Mouse (Mus musculus) liver, embryonic 14.5 days (tissue): ENCODE results near the gene Flnb. TPM values are rescaled to one million over a fixed set of nuclear protein-coding genes. Genes with fewer than 3 reads are reported as not detected.

Experiments used
- ATAC-seq: fragments of 200-750 bp; cut with Nextera tagmentation; 2 replicates; pipeline ENCODE4 v1.8.0; 2017; ENCODE audit warnings: moderate number of reproducible peaks, mild to moderate bottlenecking, moderate library complexity; ENCODE audit not compliant: insufficient read depth
- DNase-seq, 3 experiments: peaks; one replicate each; pipeline ENCODE4 v3.0.0-alpha.2; 2012 to 2013; ENCODE audit warnings: low read depth in 3 of 3, low spot score in 3 of 3
- H3K27ac ChIP-seq: fragments of 300-500 bp; sonication (generic); 2 replicates; pipeline ENCODE4 v1.5.1; 2014; ENCODE audit warnings: moderate library complexity, mild to moderate bottlenecking, control low read depth, inconsistent platforms
- H3K27me3 ChIP-seq: fragments of 300-500 bp; sonication (generic); 2 replicates; pipeline ENCODE4 v1.6.1; 2014; ENCODE audit warnings: mild to moderate bottlenecking, low read length, moderate library complexity; ENCODE audit not compliant: control insufficient read depth, insufficient read depth
- H3K36me3 ChIP-seq: fragments of 300-500 bp; sonication (generic); replicated peaks from 2 replicates; pipeline ENCODE4 v1.6.1; 2014; ENCODE audit warnings: low read depth; ENCODE audit not compliant: control insufficient read depth, insufficient read depth
- H3K4me1 ChIP-seq, 2 experiments: fragments of 200-500 bp in 1 of 2; fragments of 300-500 bp in 1 of 2; sonication (generic) in 1 of 2; replicated peaks; 2 replicates each; pipeline ENCODE4 v1.6.1; 2012 to 2014; ENCODE audit warnings: antibody characterized with exemption in 1 of 2, inconsistent platforms in 1 of 2, low read length in 1 of 2; ENCODE audit not compliant: control insufficient read depth in 2 of 2, insufficient read depth in 2 of 2
- H3K4me2 ChIP-seq: fragments of 300-500 bp; sonication (generic); 2 replicates; pipeline ENCODE4 v1.6.1; 2014; ENCODE audit warnings: low read depth, mild to moderate bottlenecking, control low read depth, moderate library complexity
- H3K4me3 ChIP-seq, 2 experiments: fragments of 200-500 bp in 1 of 2; fragments of 300-500 bp in 1 of 2; sonication (generic) in 1 of 2; 2 replicates each; pipeline ENCODE4 v1.5.1; 2012 to 2014; ENCODE audit warnings: low read depth in 2 of 2, low read length in 2 of 2, mild to moderate bottlenecking in 2 of 2, control low read depth in 1 of 2, inconsistent platforms in 1 of 2, moderate library complexity in 1 of 2; ENCODE audit not compliant: insufficient read depth in 1 of 2
- H3K9ac ChIP-seq: fragments of 300-500 bp; sonication (generic); replicated peaks from 2 replicates; pipeline ENCODE4 v1.6.1; 2014; ENCODE audit warnings: mild to moderate bottlenecking, control low read depth, moderate library complexity
- H3K9me3 ChIP-seq: fragments of 300-500 bp; sonication (generic); 2 replicates; pipeline ENCODE4 v1.6.1; 2016; ENCODE audit warnings: low read length, mixed read lengths; ENCODE audit not compliant: control insufficient read depth
- CTCF ChIP-seq: IDR thresholded peaks from 2 replicates; pipeline ENCODE4 v1.5.1; 2016; ENCODE audit warnings: antibody characterized with exemption, low read depth, control low read depth
- EP300 ChIP-seq: IDR thresholded peaks from 2 replicates; pipeline ENCODE4 v1.6.1; 2016; ENCODE audit warnings: antibody characterized with exemption, low read depth
- WGBS: fragments of 180-500 bp; shearing (Covaris S2); extraction: QIAGEN DNeasy Blood & Tissue Kit; methylation state at CpG from one replicate; pipeline ENCODE4 v1.1.7; 2014; ENCODE audit not compliant: insufficient replicate concordance; 5-methylcytosine and 5-hydroxymethylcytosine counted together
- polyA plus RNA-seq, 2 experiments: library from polyadenylated mRNA; depleted of rRNA in 1 of 2; stranded (reverse) in 1 of 2; unstranded in 1 of 2; fragments of >200 nt; fragmentation: Nextera tagmentation in 1 of 2; extraction: Ambion mirVana in 1 of 2; gene quantifications; 2 replicates each; pipeline versions ENCODE4 v1.2.1 to v1.2.3; 2012 to 2014

Gene Flnb
- polyA plus RNA-seq, 2 experiments: 3.2 to 3.7 TPM

GRCm38 (mm10) chr14:7974643-7975042 is 156.9 kb downstream of the Flnb start:
- no peak overlapping the region for H3K9ac ChIP-seq
- 68% methylated on average over 1 of the region's 1 CpGs for WGBS
- no peak for ATAC-seq
- no peak for TF ChIP-seq CTCF
- TF ChIP-seq EP300: no peak
- no peaks in the 10 kb centered on the region for H3K36me3 ChIP-seq
- no peaks in the 10 kb centered on the region for H3K27me3 ChIP-seq
- H3K4me1 ChIP-seq: no peaks in the 10 kb centered on the region
- H3K4me3 ChIP-seq: no peak overlapping the region
- no peak overlapping the region for H3K27ac ChIP-seq
- no peak for DNase-seq
- no peaks in the 10 kb centered on the region for H3K9me3 ChIP-seq
- no peak overlapping the region for H3K4me2 ChIP-seq

DNA sequence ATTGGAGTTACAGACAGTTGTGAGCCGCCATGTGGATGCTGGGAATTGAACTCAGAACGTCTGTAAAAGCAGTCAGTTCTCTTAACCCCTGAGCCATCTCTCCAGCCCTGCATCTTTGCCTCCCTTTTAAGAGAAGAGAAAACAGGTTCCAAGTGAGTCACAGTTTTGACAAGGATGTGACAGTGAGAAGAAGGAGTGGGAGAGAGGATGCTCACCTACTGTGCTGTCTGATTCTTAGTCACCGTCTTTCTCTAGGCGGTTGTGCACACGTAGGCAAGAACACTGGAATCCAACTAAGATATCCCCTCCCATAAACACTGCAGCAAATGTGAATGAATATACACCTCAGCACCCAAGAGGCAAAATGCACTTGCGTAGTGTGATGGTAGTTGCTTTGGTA is 157.4 kb downstream of the Flnb start:
- 74% methylated on average over 6 of the region's 6 CpGs for WGBS
- TF ChIP-seq EP300 (no peak), CTCF (no peak)
- Histone ChIP-seq H3K4me3 (no peak overlapping the region), H3K9me3 (no peaks in the 10 kb centered on the region), H3K4me1 (no peaks in the 10 kb centered on the region), H3K27me3 (no peaks in the 10 kb centered on the region), H3K36me3 (no peaks in the 10 kb centered on the region), H3K9ac (no peak overlapping the region), H3K4me2 (no peak overlapping the region), H3K27ac (no peak overlapping the region)
- DNase-seq: no peak
- ATAC-seq: no peak

DNA sequence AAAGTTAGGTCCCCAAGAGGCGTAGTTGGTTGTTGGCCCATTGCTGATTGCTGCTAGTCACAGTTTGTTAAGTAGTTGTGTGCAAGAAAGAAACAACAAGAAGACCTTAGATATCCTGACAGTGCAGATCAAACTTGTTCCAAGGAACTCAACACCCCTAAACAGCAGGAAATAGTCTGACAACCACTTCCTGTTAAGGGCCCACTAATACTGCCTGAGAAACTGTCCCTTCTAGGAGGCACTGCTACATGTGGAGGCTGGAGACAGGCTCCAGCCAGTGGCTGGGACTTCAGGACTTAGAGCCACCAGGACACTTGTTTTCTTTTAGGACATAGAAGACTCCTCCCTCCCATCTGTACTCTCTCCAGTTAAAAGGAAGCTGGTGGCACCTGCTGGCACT is 159.7 kb downstream of the Flnb start:
- DNase-seq (no peak), ATAC-seq (no peak)
- 47% methylated on average over 1 of the region's 1 CpGs for WGBS
- Histone ChIP-seq H3K4me1 (no peaks in the 10 kb centered on the region), H3K9ac (no peak overlapping the region), H3K27me3 (no peaks in the 10 kb centered on the region), H3K4me3 (no peak overlapping the region), H3K36me3 (no peaks in the 10 kb centered on the region), H3K9me3 (no peaks in the 10 kb centered on the region), H3K4me2 (no peak overlapping the region), H3K27ac (no peak overlapping the region)
- TF ChIP-seq CTCF (no peak), EP300 (no peak)

DNA sequence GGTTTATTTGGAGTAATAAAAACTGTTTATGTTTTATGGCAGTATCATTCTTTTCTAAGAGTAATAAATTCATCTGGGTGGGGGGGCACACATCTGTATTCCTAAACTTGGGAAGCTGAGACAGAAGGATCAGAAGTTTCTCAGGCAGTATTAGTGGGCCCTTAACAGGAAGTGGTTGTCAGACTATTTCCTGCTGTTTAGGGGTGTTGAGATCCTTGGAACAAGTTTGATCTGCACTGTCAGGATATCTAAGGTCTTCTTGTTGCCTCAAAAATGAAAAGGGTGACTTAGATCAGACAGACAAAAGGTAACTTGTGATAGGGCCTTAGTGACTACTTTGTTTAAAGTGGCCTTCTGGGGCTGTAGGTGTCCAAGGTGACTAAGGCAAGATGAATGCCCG is 160.4 kb downstream of the Flnb start:
- H3K27ac ChIP-seq: no peak overlapping the region
- H3K9ac ChIP-seq: no peak overlapping the region
- no peak overlapping the region for H3K4me2 ChIP-seq
- H3K4me1 ChIP-seq: no peaks in the 10 kb centered on the region
- TF ChIP-seq EP300 (no peak), CTCF (no peak)
- no peak overlapping the region for H3K4me3 ChIP-seq
- no peak for DNase-seq
- H3K36me3 ChIP-seq: no peaks in the 10 kb centered on the region
- no peaks in the 10 kb centered on the region for H3K27me3 ChIP-seq
- H3K9me3 ChIP-seq: no peaks in the 10 kb centered on the region
- 53% methylated on average over 1 of the region's 1 CpGs for whole genome bisulfite sequencing
- no peak for ATAC-seq

DNA sequence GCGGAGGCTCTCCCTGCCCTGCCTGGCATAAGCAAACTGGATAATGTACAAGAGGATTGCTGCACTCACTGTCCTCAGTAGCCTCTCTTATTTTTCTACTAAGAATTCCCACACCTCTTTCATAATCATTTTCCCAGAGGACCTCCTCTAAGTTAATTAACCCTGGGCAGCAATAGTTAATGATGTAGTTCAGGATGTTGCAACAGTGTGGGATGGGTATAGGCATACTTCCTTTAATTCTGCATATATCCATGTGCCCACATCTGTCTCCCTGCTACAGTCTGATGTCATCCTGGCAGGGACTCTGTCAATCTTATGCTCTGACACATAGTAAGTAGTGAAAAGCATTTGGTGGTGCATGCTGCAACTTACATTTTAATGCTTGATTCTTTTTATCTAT is 163.5 kb downstream of the Flnb start:
- no peaks in the 10 kb centered on the region for H3K4me1 ChIP-seq
- no peak overlapping the region for H3K4me2 ChIP-seq
- H3K36me3 ChIP-seq: no peaks in the 10 kb centered on the region
- DNase-seq (no peak), ATAC-seq (no peak)
- H3K9me3 ChIP-seq: no peaks in the 10 kb centered on the region
- H3K27me3 ChIP-seq: no peaks in the 10 kb centered on the region
- no peak overlapping the region for H3K9ac ChIP-seq
- H3K4me3 ChIP-seq: no peak overlapping the region
- no peak overlapping the region for H3K27ac ChIP-seq
- TF ChIP-seq CTCF: no peak
- TF ChIP-seq EP300: no peak
- WGBS: 91% methylated on average over 1 of the region's 1 CpGs
